Mouse (Mus musculus) hematopoietic multipotent progenitor cell, adult 10-12 weeks (in vitro differentiated cells): ENCODE measurements around the gene Gal3st2. TPM values are rescaled to one million over a fixed set of nuclear protein-coding genes. Genes with fewer than 3 reads are reported as not detected.

Source experiments
- polyA plus RNA-seq: library from polyadenylated mRNA; stranded (reverse); fragments of >175 nt; gene quantifications from 2 replicates; pipeline ENCODE4 v1.2.3, GENCODE M21; 2012; ENCODE audit warnings: low replicate concordance

Gal3st2 gene
- 0.08 TPM in 1 of 2 replicates, not detected in the other for polyA plus RNA-seq

DNA sequence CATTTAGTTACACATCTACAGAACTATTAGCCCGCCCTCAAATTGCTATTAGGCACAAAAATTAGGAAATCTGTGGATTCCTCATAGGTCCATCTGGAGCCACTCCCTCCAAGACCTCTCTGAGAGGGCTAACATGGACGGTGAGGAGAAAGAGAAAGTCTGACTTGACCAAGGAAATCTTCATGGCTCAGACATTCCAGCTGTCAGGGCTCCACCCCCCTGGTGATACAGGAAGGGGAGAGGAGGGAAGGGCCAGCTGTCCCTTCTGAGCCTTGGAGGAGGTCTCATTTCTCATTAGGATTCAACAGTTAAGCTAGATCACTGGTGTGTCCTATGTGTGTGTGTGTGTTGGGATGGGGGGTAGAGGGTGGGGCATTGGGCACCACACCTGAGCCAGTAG lies at the start of gene Gal3st2:
Gene Gal3st2 (plus strand): TSS at position 259 of the 400 bp plus-strand sequence.

DNA sequence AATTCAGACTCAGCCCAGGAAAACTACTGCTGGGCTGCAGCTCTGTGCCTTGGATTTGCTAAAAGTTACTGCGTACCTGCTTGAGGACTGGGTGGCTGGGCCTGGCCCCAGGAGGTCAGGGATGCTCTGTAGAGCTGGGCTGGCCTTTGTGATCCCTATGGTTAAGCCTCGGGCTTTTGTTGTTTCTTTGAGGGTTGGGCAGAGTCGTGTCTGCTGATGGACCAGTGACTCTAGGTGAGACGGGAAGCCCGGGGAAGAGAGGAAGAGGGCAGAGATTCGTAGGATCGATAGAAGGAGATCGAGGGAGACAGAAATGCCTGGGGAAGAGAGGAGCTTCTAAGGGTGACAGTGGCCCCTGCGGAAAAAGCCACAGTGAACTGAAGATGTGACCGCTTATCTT lies 36.5 kb upstream of the Gal3st2 start, which contains the start of gene D2hgdh:
Gene D2hgdh (plus strand): TSS at position 301 of the 400 bp plus-strand sequence.

DNA sequence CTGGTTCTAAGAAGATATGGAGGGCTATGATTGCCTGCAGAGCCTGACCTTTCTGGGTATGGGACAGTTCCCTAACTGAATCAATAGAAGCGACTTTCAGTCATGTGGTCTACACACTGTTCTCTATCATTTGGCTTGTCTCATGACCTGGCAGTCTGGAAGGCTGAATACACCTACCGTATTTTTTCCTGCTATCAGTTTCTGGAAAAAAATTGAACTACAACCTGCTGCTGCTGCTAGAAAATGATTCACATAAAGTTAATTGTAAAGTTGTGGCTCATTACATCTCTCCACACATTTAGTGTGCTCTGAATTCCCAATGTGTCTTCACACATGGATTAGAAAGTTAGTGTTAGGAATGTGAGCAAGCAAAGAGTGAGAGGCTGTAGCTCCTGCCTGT lies 56.9 kb downstream of the Gal3st2 start, which contains the start of gene Gal3st2b:
Gene Gal3st2b (plus strand): TSS at position 301 of the 400 bp plus-strand sequence.

Other genes with a start within 250 kb of the Gal3st2 start
- gene Stk25, start 202.6 kb upstream of the Gal3st2 start, polyA plus RNA-seq = 13.1 and 18.8 TPM in 2 replicates
- 0.53 and 1.9 TPM in 2 replicates for gene Bok, start 175.6 kb upstream of the Gal3st2 start, polyA plus RNA-seq
- 3.5 and 5.5 TPM in 2 replicates for gene Atg4b, start 109.8 kb upstream of the Gal3st2 start, polyA plus RNA-seq
- gene Thap4, start 106.4 kb upstream of the Gal3st2 start, polyA plus RNA-seq = 25.2 and 27.0 TPM in 2 replicates
- 22.7 and 23.0 TPM in 2 replicates for gene Dtymk, start 59.4 kb upstream of the Gal3st2 start, polyA plus RNA-seq
- 0.73 and 3.6 TPM in 2 replicates for gene Ing5, start 57.3 kb upstream of the Gal3st2 start, polyA plus RNA-seq
- gene D2hgdh, start 36.4 kb upstream of the Gal3st2 start, polyA plus RNA-seq = 4.2 TPM in 2 replicates
- not detected in 2 replicates for gene Gal3st2b, start 57.0 kb downstream of the Gal3st2 start, polyA plus RNA-seq
- gene Gal3st2c, start 129.2 kb downstream of the Gal3st2 start, polyA plus RNA-seq = not detected in 2 replicates
- not detected in 2 replicates for gene Neu4, start 159.1 kb downstream of the Gal3st2 start, polyA plus RNA-seq
- gene Pdcd1, start 191.2 kb downstream of the Gal3st2 start, polyA plus RNA-seq = 1.4 and 2.3 TPM in 2 replicates